Mouse (Mus musculus): ENCODE measurements around the gene Hmox1.

DNA sequence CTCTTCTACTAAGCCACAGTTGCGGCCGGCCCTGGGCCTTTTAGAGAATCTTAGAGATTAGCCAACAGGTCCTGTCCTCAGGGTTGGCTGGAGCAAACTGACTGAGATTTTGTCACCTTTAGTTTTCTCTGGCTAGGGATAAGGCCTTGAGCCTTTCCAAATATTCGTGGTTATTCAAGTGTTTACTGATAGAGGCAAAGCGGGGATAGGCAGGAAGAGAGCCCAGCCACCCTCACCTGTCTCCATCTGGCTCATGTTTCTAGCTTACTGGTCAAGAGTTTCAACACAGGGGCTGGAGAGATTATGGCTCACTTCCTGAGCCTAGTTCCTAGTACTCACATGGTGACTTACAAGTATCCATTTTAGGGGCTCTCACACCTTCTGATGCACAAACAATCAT is 9.5 kb downstream of the Hmox1 start:
- TF ChIP-seq CTCF (conservative IDR thresholded peaks at IDR 0.05; ENCODE audit: low read length) (no peak), POU5F1 (IDR thresholded peaks at IDR 0.05; ENCODE audit: borderline replicate concordance, low read length) (no peak), NANOG (IDR thresholded peaks at IDR 0.05; ENCODE audit: borderline replicate concordance, low read length) (no peak)

Data from E14TG2a.4 (cell line).